Mouse (Mus musculus) spleen, postnatal 14 days (tissue): ENCODE measurements around the gene Akap13.

ENCODE experiments used
- DNase-seq, 2 experiments: peaks; one replicate each; pipeline ENCODE4 v3.0.0; 2021 to 2022; ENCODE audit warnings: low spot score in 2 of 2

Gene Akap13

GRCm38 (mm10) chr7:75456152-75456888 lies 986 bp downstream of the Akap13 start:
- DNase-seq: no peak

- DNase-seq: no peak
These were observed 5.0 kb downstream of the Akap13 start for GRCm38 (mm10) chr7:75460290-75460689.

- DNase-seq: no peak
These were observed 8.3 kb downstream of the Akap13 start for GRCm38 (mm10) chr7:75463579-75464162.

GRCm38 (mm10) chr7:75467791-75468190 lies 12.5 kb downstream of the Akap13 start:
- DNase-seq: no peak

GRCm38 (mm10) chr7:75470318-75470925 lies 15.1 kb downstream of the Akap13 start:
- no peak for DNase-seq

- DNase-seq: no peak
These were observed 17.2 kb downstream of the Akap13 start for GRCm38 (mm10) chr7:75472316-75473195.

- no peak for DNase-seq
These were observed 18.0 kb downstream of the Akap13 start for GRCm38 (mm10) chr7:75473294-75473693.

- DNase-seq: no peak
These were observed 18.7 kb downstream of the Akap13 start for GRCm38 (mm10) chr7:75474064-75474463.

- no peak for DNase-seq
These were observed 19.3 kb downstream of the Akap13 start for GRCm38 (mm10) chr7:75474564-75475150.

- DNase-seq: no peak
These were observed 22.7 kb downstream of the Akap13 start for GRCm38 (mm10) chr7:75478060-75478459.

- DNase-seq: no peak
These were observed 25.5 kb downstream of the Akap13 start for GRCm38 (mm10) chr7:75480721-75481426.

GRCm38 (mm10) chr7:75486031-75486430 lies 30.7 kb downstream of the Akap13 start:
- DNase-seq: no peak

- DNase-seq: no peak
These were observed 40.7 kb downstream of the Akap13 start for GRCm38 (mm10) chr7:75495941-75496441.

GRCm38 (mm10) chr7:75498627-75499026 lies 43.3 kb downstream of the Akap13 start:
- DNase-seq: no peak

- DNase-seq: no peak
These were observed 43.9 kb downstream of the Akap13 start for GRCm38 (mm10) chr7:75499271-75499670.

GRCm38 (mm10) chr7:75500164-75500563 lies 44.8 kb downstream of the Akap13 start:
- no peak for DNase-seq

- DNase-seq: no peak
These were observed 45.5 kb downstream of the Akap13 start for GRCm38 (mm10) chr7:75500793-75501192.

GRCm38 (mm10) chr7:75504524-75504923 lies 49.2 kb downstream of the Akap13 start:
- DNase-seq: no peak

- no peak for DNase-seq
These were observed 51.3 kb downstream of the Akap13 start for GRCm38 (mm10) chr7:75506628-75507027.

GRCm38 (mm10) chr7:75509085-75509873 lies 53.9 kb downstream of the Akap13 start:
- DNase-seq: no peak
